Mouse (Mus musculus): Measurements from ENCODE around the gene Rbbp5. TPM values are rescaled to one million over a fixed set of nuclear protein-coding genes. Genes with fewer than 3 reads are reported as not detected.
"Not testable (repeated sequence)": the region's sequence is repeated elsewhere in the genome, so short reads cannot be mapped to it uniquely, and the experiment has no call there.

Rbbp5 gene
- polyA plus RNA-seq, 1 experiment from 2014 or later = 63.4 TPM

- Histone ChIP-seq H3K36me3 (peaks cover 32% of the 10 kb centered on the region), H3K4me1 (replicated peaks) (no peaks in the 10 kb centered on the region), H3K4me3 (replicated peaks) (no peak overlapping the region), H3K9ac (replicated peaks) (no peak overlapping the region), H3K27ac (no peak overlapping the region), H3K4me2 (no peak overlapping the region), H3K9me3 (no peaks in the 10 kb centered on the region), H3K27me3 (no peaks in the 10 kb centered on the region)
- no peak for ATAC-seq (ENCODE audit: insufficient number of reproducible peaks, insufficient read depth, low FRiP score, low TSS enrichment, low read depth)
Measured at GRCm38 (mm10) chr1:132468926-132469325, 8.2 kb upstream of the Rbbp5 start.

GRCm38 (mm10) chr1:132469519-132469918 lies 7.6 kb upstream of the Rbbp5 start:
- peaks cover 26% of the 10 kb centered on the region for H3K36me3 ChIP-seq
- H3K9me3 ChIP-seq = no peaks in the 10 kb centered on the region
- H3K4me2 ChIP-seq = no peak overlapping the region
- H3K4me3 ChIP-seq (replicated peaks) = no peak overlapping the region
- H3K4me1 ChIP-seq (replicated peaks) = no peaks in the 10 kb centered on the region
- H3K27me3 ChIP-seq = no peaks in the 10 kb centered on the region
- 91% methylated on average over 7 of the region's 7 CpGs for WGBS
- ATAC-seq (ENCODE audit: insufficient number of reproducible peaks, insufficient read depth, low FRiP score, low TSS enrichment, low read depth) = no peak
- H3K27ac ChIP-seq = no peak overlapping the region
- no peak overlapping the region for H3K9ac ChIP-seq (replicated peaks)

- H3K4me2 ChIP-seq = not testable (repeated sequence)
- 88% methylated on average over 1 of the region's 1 CpGs for WGBS
Measured at GRCm38 (mm10) chr1:132470031-132470430, 7.1 kb upstream of the Rbbp5 start.

GRCm38 (mm10) chr1:132471032-132471431 lies 6.1 kb upstream of the Rbbp5 start:
- H3K36me3 ChIP-seq = peaks cover 13% of the 10 kb centered on the region
- ATAC-seq (ENCODE audit: insufficient number of reproducible peaks, insufficient read depth, low FRiP score, low TSS enrichment, low read depth) = no peak
- H3K9ac ChIP-seq (replicated peaks) = no peak overlapping the region
- no peaks in the 10 kb centered on the region for H3K27me3 ChIP-seq
- H3K27ac ChIP-seq = no peak overlapping the region
- no peak overlapping the region for H3K4me2 ChIP-seq
- peaks cover 7% of the 10 kb centered on the region for H3K4me1 ChIP-seq (replicated peaks)
- H3K4me3 ChIP-seq (replicated peaks) = no peak overlapping the region
- no peaks in the 10 kb centered on the region for H3K9me3 ChIP-seq
- 92% methylated on average over 2 of the region's 2 CpGs for WGBS

More at GRCm38 (mm10) chr1:132470031-132470430, 7.1 kb upstream of the Rbbp5 start:
- not testable (repeated sequence) for H3K9ac ChIP-seq (replicated peaks); H3K27me3 ChIP-seq; H3K4me1 ChIP-seq (replicated peaks); H3K27ac ChIP-seq; H3K9me3 ChIP-seq; H3K4me3 ChIP-seq (replicated peaks); ATAC-seq (ENCODE audit: insufficient number of reproducible peaks, insufficient read depth, low FRiP score, low TSS enrichment, low read depth)
- peaks cover 22% of the 10 kb centered on the region for H3K36me3 ChIP-seq

GRCm38 (mm10) chr1:132471499-132471898 lies 5.7 kb upstream of the Rbbp5 start:
- H3K9ac ChIP-seq (replicated peaks) = no peak overlapping the region
- peaks cover 8% of the 10 kb centered on the region for H3K4me1 ChIP-seq (replicated peaks)
- no peak for ATAC-seq (ENCODE audit: insufficient number of reproducible peaks, insufficient read depth, low FRiP score, low TSS enrichment, low read depth)
- H3K4me3 ChIP-seq (replicated peaks) = no peak overlapping the region
- 92% methylated on average over 5 of the region's 5 CpGs for WGBS
- H3K36me3 ChIP-seq = peaks cover 10% of the 10 kb centered on the region
- no peak overlapping the region for H3K27ac ChIP-seq
- no peak overlapping the region for H3K4me2 ChIP-seq
- H3K9me3 ChIP-seq = no peaks in the 10 kb centered on the region
- H3K27me3 ChIP-seq = no peaks in the 10 kb centered on the region

- Histone ChIP-seq H3K9me3 (no peaks in the 10 kb centered on the region), H3K4me1 (replicated peaks) (peaks cover 8% of the 10 kb centered on the region), H3K36me3 (0 out of 2 replicates have a peak, but pooled peaks cover under 1% of the 10 kb centered on the region), H3K9ac (replicated peaks) (no peak overlapping the region), H3K4me2 (no peak overlapping the region), H3K27me3 (no peaks in the 10 kb centered on the region), H3K4me3 (replicated peaks) (no peak overlapping the region), H3K27ac (no peak overlapping the region)
- ATAC-seq (ENCODE audit: insufficient number of reproducible peaks, insufficient read depth, low FRiP score, low TSS enrichment, low read depth) = no peak
- 61% methylated on average over 5 of the region's 5 CpGs for WGBS
Measured at GRCm38 (mm10) chr1:132472537-132472936, 4.6 kb upstream of the Rbbp5 start.

GRCm38 (mm10) chr1:132474496-132474895 lies 2.7 kb upstream of the Rbbp5 start:
- Histone ChIP-seq H3K27me3 (no peaks in the 10 kb centered on the region), H3K36me3 (no peaks in the 10 kb centered on the region), H3K9ac (replicated peaks) (no peak overlapping the region), H3K4me2 (no peak overlapping the region), H3K9me3 (no peaks in the 10 kb centered on the region), H3K27ac (no peak overlapping the region), H3K4me1 (replicated peaks) (peaks cover 21% of the 10 kb centered on the region), H3K4me3 (replicated peaks) (no peak overlapping the region)
- no peak for ATAC-seq (ENCODE audit: insufficient number of reproducible peaks, insufficient read depth, low FRiP score, low TSS enrichment, low read depth)
- WGBS = 90% methylated on average over 1 of the region's 1 CpGs

GRCm38 (mm10) chr1:132476575-132476927 lies 614 bp upstream of the Rbbp5 start:
- H3K27ac ChIP-seq = peak overlapping the region; percentile 62; the same call in 1 of the 2 replicates
- 9% methylated on average over 9 of the region's 9 CpGs for WGBS
- H3K4me2 ChIP-seq = peak overlapping the region; percentile 77
- H3K36me3 ChIP-seq = no peaks in the 10 kb centered on the region
- ATAC-seq (ENCODE audit: insufficient number of reproducible peaks, insufficient read depth, low FRiP score, low TSS enrichment, low read depth) = peak; percentile 82
- no peaks in the 10 kb centered on the region for H3K27me3 ChIP-seq
- H3K9ac ChIP-seq (replicated peaks) = peak overlapping the region; percentile 64
- peak overlapping the region; percentile 75 for H3K4me3 ChIP-seq (replicated peaks)
- H3K4me1 ChIP-seq (replicated peaks) = peaks cover 28% of the 10 kb centered on the region
- H3K9me3 ChIP-seq = no peaks in the 10 kb centered on the region

- no peak overlapping the region for H3K4me3 ChIP-seq (replicated peaks)
- H3K9ac ChIP-seq (replicated peaks) = no peak overlapping the region
- peaks cover 4% of the 10 kb centered on the region; the same call in 1 of the 2 replicates for H3K36me3 ChIP-seq
- 93% methylated on average over 1 of the region's 1 CpGs for WGBS
- H3K27me3 ChIP-seq = no peaks in the 10 kb centered on the region
- H3K9me3 ChIP-seq = no peaks in the 10 kb centered on the region
- no peak for ATAC-seq (ENCODE audit: insufficient number of reproducible peaks, insufficient read depth, low FRiP score, low TSS enrichment, low read depth)
- no peak overlapping the region for H3K27ac ChIP-seq
- H3K4me2 ChIP-seq = no peak overlapping the region
- peaks cover 29% of the 10 kb centered on the region for H3K4me1 ChIP-seq (replicated peaks)
Measured at GRCm38 (mm10) chr1:132479438-132479837, 2.3 kb downstream of the Rbbp5 start.

- Histone ChIP-seq H3K9me3 (no peaks in the 10 kb centered on the region), H3K9ac (replicated peaks) (no peak overlapping the region), H3K4me1 (replicated peaks) (peaks cover 20% of the 10 kb centered on the region), H3K4me2 (no peak overlapping the region), H3K4me3 (replicated peaks) (no peak overlapping the region), H3K36me3 (peaks cover 25% of the 10 kb centered on the region), H3K27me3 (no peaks in the 10 kb centered on the region), H3K27ac (no peak overlapping the region)
- ATAC-seq (ENCODE audit: insufficient number of reproducible peaks, insufficient read depth, low FRiP score, low TSS enrichment, low read depth) = no peak
- WGBS = 91% methylated on average over 2 of the region's 2 CpGs
Measured at GRCm38 (mm10) chr1:132481619-132482018, 4.5 kb downstream of the Rbbp5 start.

- Histone ChIP-seq H3K4me3 (replicated peaks) (no peak overlapping the region), H3K9ac (replicated peaks) (no peak overlapping the region), H3K27me3 (no peaks in the 10 kb centered on the region), H3K4me1 (replicated peaks) (peaks cover 16% of the 10 kb centered on the region), H3K27ac (no peak overlapping the region), H3K4me2 (no peak overlapping the region), H3K36me3 (peaks cover 39% of the 10 kb centered on the region), H3K9me3 (no peaks in the 10 kb centered on the region)
- ATAC-seq (ENCODE audit: insufficient number of reproducible peaks, insufficient read depth, low FRiP score, low TSS enrichment, low read depth) = no peak
- 85% methylated on average over 3 of the region's 3 CpGs for WGBS
Measured at GRCm38 (mm10) chr1:132483234-132483633, 6.1 kb downstream of the Rbbp5 start.

GRCm38 (mm10) chr1:132483759-132484158 lies 6.6 kb downstream of the Rbbp5 start:
- no peaks in the 10 kb centered on the region for H3K27me3 ChIP-seq
- H3K9ac ChIP-seq (replicated peaks) = no peak overlapping the region
- H3K4me3 ChIP-seq (replicated peaks) = no peak overlapping the region
- H3K27ac ChIP-seq = no peak overlapping the region
- peaks cover 11% of the 10 kb centered on the region for H3K4me1 ChIP-seq (replicated peaks)
- peaks cover 44% of the 10 kb centered on the region for H3K36me3 ChIP-seq
- no peak for ATAC-seq (ENCODE audit: insufficient number of reproducible peaks, insufficient read depth, low FRiP score, low TSS enrichment, low read depth)
- H3K9me3 ChIP-seq = no peaks in the 10 kb centered on the region
- H3K4me2 ChIP-seq = no peak overlapping the region
- WGBS = 86% methylated on average over 6 of the region's 6 CpGs

All from limb, embryonic 12.5 days (tissue).